Mouse (Mus musculus) myocyte (in vitro differentiated cells): ENCODE data around the gene Ep300.

Experiments
- POLR2AphosphoS2 ChIP-seq: IDR thresholded peaks from one replicate; pipeline ENCODE4 v1.6.1; 2011; ENCODE audit warnings: low read depth, control low read depth; ENCODE audit not compliant: insufficient read length
- SRF ChIP-seq: IDR thresholded peaks from one replicate; pipeline ENCODE4 v1.6.1; 2011; ENCODE audit warnings: low read depth; ENCODE audit not compliant: control insufficient read depth, insufficient read length

- no peak for TF ChIP-seq POLR2AphosphoS2
- no peak for TF ChIP-seq SRF
Observed at GRCm38 (mm10) chr15:81584466-81584865, 685 bp upstream of the Ep300 start.
